Mouse (Mus musculus): Measurements from ENCODE around the gene Pilrb2. TPM values are rescaled to one million over a fixed set of nuclear protein-coding genes. Genes with fewer than 3 reads are reported as not detected.

Pilrb2 gene
- polyA plus RNA-seq, 2 experiments, result 0.13 TPM; not detected in 1

DNA sequence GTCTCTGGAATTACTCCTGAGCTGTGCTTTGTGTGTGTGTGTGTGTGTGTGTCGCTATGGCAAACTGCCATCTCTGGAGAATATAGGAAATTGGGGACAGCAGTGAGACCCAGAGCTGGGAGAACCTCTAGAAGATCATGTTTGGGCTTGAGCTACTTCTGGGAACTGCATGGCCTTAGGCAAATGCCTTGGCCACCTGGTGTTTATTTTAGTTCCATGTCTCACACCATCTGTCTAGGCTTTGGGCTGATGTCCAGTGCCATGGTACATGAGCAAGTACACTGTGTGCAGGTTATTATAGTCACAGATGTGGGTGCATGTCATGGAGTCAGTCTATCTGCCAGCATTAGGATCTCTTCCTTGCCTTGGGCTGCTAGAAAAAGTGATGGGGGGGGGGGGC is 49.0 kb downstream of the Pilrb2 start:
- no peak for ATAC-seq (ENCODE audit: low FRiP score, low read depth)
- 77% methylated on average over 1 of the region's 1 CpGs for WGBS

GRCm38 (mm10) chr5:137822126-137822525 is 49.5 kb downstream of the Pilrb2 start:
- no peak for TF ChIP-seq POLR2A (IDR thresholded peaks at IDR 0.05; ENCODE audit: borderline replicate concordance, extremely low read depth, insufficient read depth, insufficient read length)
- no peaks in the 10 kb centered on the region for H3K9me3 ChIP-seq (ENCODE audit: control insufficient read depth, low read length)
- H3K36me3 ChIP-seq (ENCODE audit: control insufficient read depth, insufficient read depth, low read length), result no peaks in the 10 kb centered on the region
- no peak for DNase-seq (ENCODE audit: low spot score)
- no peak overlapping the region for H3K27ac ChIP-seq (replicated peaks; ENCODE audit: low read depth, low read length)
- no peak overlapping the region for H3K9ac ChIP-seq (ENCODE audit: low read depth, low read length, severe bottlenecking)
- WGBS, result 71% methylated on average over 4 of the region's 4 CpGs
- no peaks in the 10 kb centered on the region for H3K4me1 ChIP-seq (ENCODE audit: control insufficient read depth, insufficient read depth, low read length)
- H3K4me2 ChIP-seq (replicated peaks; ENCODE audit: low read depth, low read length, severe bottlenecking), result no peak overlapping the region
- no peak overlapping the region for H3K4me3 ChIP-seq (replicated peaks; ENCODE audit: low read length)
- H3K27me3 ChIP-seq (ENCODE audit: control insufficient read depth, insufficient read depth, low read length), result no peaks in the 10 kb centered on the region
- no peak for ATAC-seq (ENCODE audit: low FRiP score, low read depth)

More for the DNA sequence above, 49.0 kb downstream of the Pilrb2 start:
- Histone ChIP-seq H3K9me3 (ENCODE audit: control insufficient read depth, low read length) (no peaks in the 10 kb centered on the region), H3K36me3 (ENCODE audit: control insufficient read depth, insufficient read depth, low read length) (no peaks in the 10 kb centered on the region), H3K27me3 (ENCODE audit: control insufficient read depth, insufficient read depth, low read length) (no peaks in the 10 kb centered on the region), H3K9ac (ENCODE audit: low read depth, low read length, severe bottlenecking) (no peak overlapping the region), H3K4me2 (replicated peaks; ENCODE audit: low read depth, low read length, severe bottlenecking) (no peak overlapping the region), H3K27ac (replicated peaks; ENCODE audit: low read depth, low read length) (no peak overlapping the region), H3K4me1 (ENCODE audit: control insufficient read depth, insufficient read depth, low read length) (no peaks in the 10 kb centered on the region), H3K4me3 (replicated peaks; ENCODE audit: low read length) (no peak overlapping the region)
- DNase-seq (ENCODE audit: low spot score), result no peak
- no peak for TF ChIP-seq POLR2A (IDR thresholded peaks at IDR 0.05; ENCODE audit: borderline replicate concordance, extremely low read depth, insufficient read depth, insufficient read length)

DNA sequence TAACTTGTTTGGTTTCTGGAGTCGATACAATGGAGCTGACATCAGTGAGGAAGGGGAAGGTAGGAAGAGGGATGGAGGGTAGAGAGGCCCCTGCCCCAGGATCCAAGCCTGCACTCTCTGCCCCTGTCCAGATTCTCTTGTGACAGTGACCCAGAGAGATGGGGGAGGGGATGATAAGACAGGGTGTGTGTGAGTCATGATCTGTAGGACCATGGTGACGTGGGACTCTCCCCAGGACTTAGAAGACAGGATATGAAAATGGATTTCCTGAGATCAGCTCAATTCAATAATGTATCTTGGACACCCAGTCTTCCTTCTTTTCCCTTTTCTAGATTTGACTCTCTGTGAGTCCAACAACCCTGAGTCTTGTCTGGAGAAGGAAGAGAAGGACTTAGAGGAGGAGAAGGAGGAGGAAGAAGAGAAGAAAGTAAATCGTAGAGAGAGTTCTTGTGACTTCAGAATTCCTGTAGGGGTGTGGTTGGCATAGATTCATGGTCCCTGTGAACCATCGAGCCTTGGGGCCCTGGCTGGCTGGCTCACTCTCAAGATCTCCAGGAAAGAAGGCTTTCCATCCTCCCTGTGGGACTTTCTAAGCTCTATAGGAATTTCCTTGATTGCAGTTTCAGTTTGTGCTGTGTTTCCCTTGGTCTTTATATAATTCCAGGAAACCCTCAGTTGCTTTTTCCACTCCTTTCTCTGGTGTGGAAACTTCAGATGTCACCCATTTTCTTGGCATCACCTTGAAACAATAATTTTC is 54.0 kb downstream of the Pilrb2 start:
- Histone ChIP-seq H3K9me3 (ENCODE audit: control insufficient read depth, low read length) (no peaks in the 10 kb centered on the region), H3K9ac (ENCODE audit: low read depth, low read length, severe bottlenecking) (no peak overlapping the region), H3K4me3 (replicated peaks; ENCODE audit: low read length) (no peak overlapping the region), H3K27me3 (ENCODE audit: control insufficient read depth, insufficient read depth, low read length) (no peaks in the 10 kb centered on the region), H3K4me1 (ENCODE audit: control insufficient read depth, insufficient read depth, low read length) (no peaks in the 10 kb centered on the region), H3K36me3 (ENCODE audit: control insufficient read depth, insufficient read depth, low read length) (no peaks in the 10 kb centered on the region), H3K27ac (replicated peaks; ENCODE audit: low read depth, low read length) (no peak overlapping the region), H3K4me2 (replicated peaks; ENCODE audit: low read depth, low read length, severe bottlenecking) (no peak overlapping the region)
- WGBS, result 69% methylated on average over 4 of the region's 4 CpGs
- no peak for TF ChIP-seq POLR2A (IDR thresholded peaks at IDR 0.05; ENCODE audit: borderline replicate concordance, extremely low read depth, insufficient read depth, insufficient read length)
- ATAC-seq (ENCODE audit: low FRiP score, low read depth) (no peak), DNase-seq (ENCODE audit: low spot score) (no peak)

Other genes with a start within 250 kb of the Pilrb2 start
- 0.24 and 0.28 TPM in 2 replicates for gene Fbxo24, start 242.8 kb downstream of the Pilrb2 start, polyA plus RNA-seq (2012; rRNA removed)
- gene Fbxo24, start 242.8 kb downstream of the Pilrb2 start, polyA plus RNA-seq (2014; fragmentation: Nextera tagmentation; extraction: Ambion mirVana), result 0.12 and 0.15 TPM in 2 replicates
- 25.0 and 33.5 TPM in 2 replicates for gene Lrch4, start 242.7 kb downstream of the Pilrb2 start, polyA plus RNA-seq (2012; rRNA removed)
- 36.7 and 37.1 TPM in 2 replicates for gene Lrch4, start 242.7 kb downstream of the Pilrb2 start, polyA plus RNA-seq (2014; fragmentation: Nextera tagmentation; extraction: Ambion mirVana)
- gene Gm20605, start 242.6 kb downstream of the Pilrb2 start, polyA plus RNA-seq (2012; rRNA removed), result 16.7 and 16.8 TPM in 2 replicates
- gene Gm20605, start 242.6 kb downstream of the Pilrb2 start, polyA plus RNA-seq (2014; fragmentation: Nextera tagmentation; extraction: Ambion mirVana), result 7.4 and 10.4 TPM in 2 replicates
- 37.1 and 41.7 TPM in 2 replicates for gene Sap25, start 230.5 kb downstream of the Pilrb2 start, polyA plus RNA-seq (2012; rRNA removed)
- 5.2 and 6.7 TPM in 2 replicates for gene Sap25, start 230.5 kb downstream of the Pilrb2 start, polyA plus RNA-seq (2014; fragmentation: Nextera tagmentation; extraction: Ambion mirVana)
- gene Irs3, start 226.1 kb downstream of the Pilrb2 start, polyA plus RNA-seq (2012; rRNA removed), result 0.30 and 0.60 TPM in 2 replicates
- 0.15 and 0.29 TPM in 2 replicates for gene Irs3, start 226.1 kb downstream of the Pilrb2 start, polyA plus RNA-seq (2014; fragmentation: Nextera tagmentation; extraction: Ambion mirVana)
- gene Agfg2, start 187.1 kb downstream of the Pilrb2 start, polyA plus RNA-seq (2012; rRNA removed), result 16.3 and 22.6 TPM in 2 replicates
- 10.6 and 13.4 TPM in 2 replicates for gene Agfg2, start 187.1 kb downstream of the Pilrb2 start, polyA plus RNA-seq (2014; fragmentation: Nextera tagmentation; extraction: Ambion mirVana)
- 19.7 and 25.0 TPM in 2 replicates for gene Nyap1, start 130.2 kb downstream of the Pilrb2 start, polyA plus RNA-seq (2012; rRNA removed)
- 1.2 and 1.4 TPM in 2 replicates for gene Nyap1, start 130.2 kb downstream of the Pilrb2 start, polyA plus RNA-seq (2014; fragmentation: Nextera tagmentation; extraction: Ambion mirVana)
- 89.1 and 111 TPM in 2 replicates for gene Tsc22d4, start 126.1 kb downstream of the Pilrb2 start, polyA plus RNA-seq (2012; rRNA removed)
- gene Tsc22d4, start 126.1 kb downstream of the Pilrb2 start, polyA plus RNA-seq (2014; fragmentation: Nextera tagmentation; extraction: Ambion mirVana), result 151 and 164 TPM in 2 replicates
- gene Ppp1r35, start 93.0 kb downstream of the Pilrb2 start, polyA plus RNA-seq (2012; rRNA removed), result 45.2 and 46.8 TPM in 2 replicates
- gene Ppp1r35, start 93.0 kb downstream of the Pilrb2 start, polyA plus RNA-seq (2014; fragmentation: Nextera tagmentation; extraction: Ambion mirVana), result 37.6 and 44.9 TPM in 2 replicates
- gene Mepce, start 84.2 kb downstream of the Pilrb2 start, polyA plus RNA-seq (2012; rRNA removed), result 42.0 and 42.3 TPM in 2 replicates
- gene Mepce, start 84.2 kb downstream of the Pilrb2 start, polyA plus RNA-seq (2014; fragmentation: Nextera tagmentation; extraction: Ambion mirVana), result 13.9 and 16.7 TPM in 2 replicates
- 19.4 and 30.1 TPM in 2 replicates for gene Zcwpw1, start 84.0 kb downstream of the Pilrb2 start, polyA plus RNA-seq (2012; rRNA removed)
- gene Zcwpw1, start 84.0 kb downstream of the Pilrb2 start, polyA plus RNA-seq (2014; fragmentation: Nextera tagmentation; extraction: Ambion mirVana), result 17.3 and 18.5 TPM in 2 replicates
- gene Pilra, start 35.5 kb downstream of the Pilrb2 start, polyA plus RNA-seq (2012; rRNA removed), result 0.54 and 0.77 TPM in 2 replicates
- gene Pilra, start 35.5 kb downstream of the Pilrb2 start, polyA plus RNA-seq (2014; fragmentation: Nextera tagmentation; extraction: Ambion mirVana), result 0.90 and 1.3 TPM in 2 replicates
- 0.08 and 0.20 TPM in 2 replicates for gene Pilrb1, start 13.7 kb downstream of the Pilrb2 start, polyA plus RNA-seq (2012; rRNA removed)
- 0.57 and 0.83 TPM in 2 replicates for gene Pilrb1, start 13.7 kb downstream of the Pilrb2 start, polyA plus RNA-seq (2014; fragmentation: Nextera tagmentation; extraction: Ambion mirVana)
- gene Cyp3a13, start 49.8 kb upstream of the Pilrb2 start, polyA plus RNA-seq (2012; rRNA removed), result 0.08 and 0.09 TPM in 2 replicates
- gene Cyp3a13, start 49.8 kb upstream of the Pilrb2 start, polyA plus RNA-seq (2014; fragmentation: Nextera tagmentation; extraction: Ambion mirVana), result not detected in 2 replicates
- gene Gjc3, start 91.3 kb upstream of the Pilrb2 start, polyA plus RNA-seq (2012; rRNA removed), result 1.1 TPM in 2 replicates
- gene Gjc3, start 91.3 kb upstream of the Pilrb2 start, polyA plus RNA-seq (2014; fragmentation: Nextera tagmentation; extraction: Ambion mirVana), result 0.36 and 0.40 TPM in 2 replicates
- gene Azgp1, start 109.7 kb upstream of the Pilrb2 start, polyA plus RNA-seq (2012; rRNA removed), result 0.09 and 0.18 TPM in 2 replicates
- gene Azgp1, start 109.7 kb upstream of the Pilrb2 start, polyA plus RNA-seq (2014; fragmentation: Nextera tagmentation; extraction: Ambion mirVana), result not detected in 2 replicates
- gene Smok3a, start 149.4 kb upstream of the Pilrb2 start, polyA plus RNA-seq (2012; rRNA removed), result not detected in 2 replicates
- gene Smok3a, start 149.4 kb upstream of the Pilrb2 start, polyA plus RNA-seq (2014; fragmentation: Nextera tagmentation; extraction: Ambion mirVana), result not detected in 2 replicates
- not detected in 2 replicates for gene Smok3b, start 149.6 kb upstream of the Pilrb2 start, polyA plus RNA-seq (2012; rRNA removed)
- gene Smok3b, start 149.6 kb upstream of the Pilrb2 start, polyA plus RNA-seq (2014; fragmentation: Nextera tagmentation; extraction: Ambion mirVana), result not detected in 2 replicates
- gene Smok3c, start 181.4 kb upstream of the Pilrb2 start, polyA plus RNA-seq (2012; rRNA removed), result not detected in 2 replicates
- not detected in 2 replicates for gene Smok3c, start 181.4 kb upstream of the Pilrb2 start, polyA plus RNA-seq (2014; fragmentation: Nextera tagmentation; extraction: Ambion mirVana)
- gene Zkscan1, start 213.3 kb upstream of the Pilrb2 start, polyA plus RNA-seq (2012; rRNA removed), result 8.5 and 9.8 TPM in 2 replicates
- gene Zkscan1, start 213.3 kb upstream of the Pilrb2 start, polyA plus RNA-seq (2014; fragmentation: Nextera tagmentation; extraction: Ambion mirVana), result 25.3 and 25.4 TPM in 2 replicates
- gene Zscan21, start 245.1 kb upstream of the Pilrb2 start, polyA plus RNA-seq (2012; rRNA removed), result 31.5 and 38.3 TPM in 2 replicates
- 59.8 and 70.0 TPM in 2 replicates for gene Zscan21, start 245.1 kb upstream of the Pilrb2 start, polyA plus RNA-seq (2014; fragmentation: Nextera tagmentation; extraction: Ambion mirVana)

Data from limb, embryonic 14.5 days (tissue).